Mouse (Mus musculus) gastrocnemius, postnatal 4 days (tissue): Measurements from ENCODE around the gene Gm43720. TPM values are rescaled to one million over a fixed set of nuclear protein-coding genes. Genes with fewer than 3 reads are reported as not detected.
"Not testable (repeated sequence)": the region's sequence is repeated elsewhere in the genome, so short reads cannot be mapped to it uniquely, and the experiment has no call there.

ENCODE experiments used
- DNase-seq, 2 experiments: peaks; one replicate each; pipeline ENCODE4 v3.0.0; 2021 to 2022; ENCODE audit warnings: low spot score in 2 of 2, mixed read lengths in 2 of 2
- total RNA-seq, 2 experiments: library from RNA; stranded (reverse); gene quantifications; 2 replicates each; pipeline ENCODE4 v1.2.3; 2021

Gene Gm43720
- total RNA-seq, 2 experiments from 2014 or later, result not detected

DNA sequence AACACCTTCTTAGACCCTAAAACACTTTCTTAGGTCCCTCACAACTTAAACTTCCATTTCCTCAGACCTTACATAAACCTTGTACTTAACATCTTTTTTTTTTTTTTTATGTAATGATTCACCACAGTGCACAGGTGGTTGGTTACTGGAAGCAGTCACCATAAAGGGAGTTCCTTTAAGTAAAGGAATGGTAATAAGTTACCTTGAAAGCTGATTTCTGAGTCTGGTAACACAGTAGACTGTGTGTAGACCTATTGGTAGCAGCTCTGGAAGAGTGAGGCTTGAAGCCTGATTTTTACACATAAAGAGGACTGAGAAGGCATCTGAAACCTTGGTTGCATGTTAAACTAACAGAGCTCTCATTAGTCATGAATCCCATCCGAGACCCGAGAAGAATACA, 59.9 kb downstream of the Gm43720 start:
- DNase-seq, result no peak

DNA sequence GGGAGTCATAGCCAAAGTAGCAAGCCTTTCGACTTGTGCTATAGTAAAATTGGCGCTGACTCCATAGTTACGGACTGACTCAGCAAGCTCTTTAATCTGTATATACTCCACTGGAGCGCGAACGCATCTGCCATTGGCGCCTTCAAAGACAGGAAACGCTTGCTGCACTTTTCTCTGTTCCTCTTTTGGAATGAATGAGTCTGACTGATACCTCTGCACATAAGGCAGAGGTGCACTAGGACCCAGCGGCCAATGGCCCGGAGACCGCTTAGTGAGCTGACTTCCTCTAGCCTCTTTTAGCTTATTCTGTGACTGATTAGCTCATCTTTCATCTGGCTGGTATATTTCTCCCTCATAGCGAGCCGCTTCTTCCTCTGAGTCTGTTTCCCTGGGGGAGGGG, 63.1 kb downstream of the Gm43720 start:
- DNase-seq, result not testable (repeated sequence)

Other genes with a start within 250 kb of the Gm43720 start
- not detected for gene Smok3c, start 226.8 kb downstream of the Gm43720 start, total RNA-seq
- 10 to 100 TPM; 18.7 to 19.4 TPM for gene Zkscan1, start 194.9 kb downstream of the Gm43720 start, total RNA-seq
- 10 to 100 TPM; 19.6 to 23.0 TPM for gene Zscan21, start 163.1 kb downstream of the Gm43720 start, total RNA-seq
- gene Zfp113, start 124.2 kb downstream of the Gm43720 start, total RNA-seq, result 10 to 100 TPM in 1 of 2 experiments, 1 to 10 TPM in 1; 9.9 to 10.3 TPM
- 100 to 1,000 TPM; 141 to 142 TPM for gene Cops6, start 118.9 kb downstream of the Gm43720 start, total RNA-seq
- 10 to 100 TPM; 22.1 to 24.1 TPM for gene Ap4m1, start 108.0 kb downstream of the Gm43720 start, total RNA-seq
- gene Mcm7, start 107.5 kb downstream of the Gm43720 start, total RNA-seq, result 10 to 100 TPM; 48.6 to 51.9 TPM
- 10 to 100 TPM; 31.0 to 33.6 TPM for gene Taf6, start 92.5 kb downstream of the Gm43720 start, total RNA-seq
- 10 to 100 TPM; 18.9 to 19.9 TPM for gene Cnpy4, start 92.5 kb downstream of the Gm43720 start, total RNA-seq
- 1 to 10 TPM; 5.6 to 5.7 TPM for gene Mblac1, start 85.6 kb downstream of the Gm43720 start, total RNA-seq
- 1 to 10 TPM; 2.3 to 2.4 TPM for gene Nxpe5, start 54.1 kb downstream of the Gm43720 start, total RNA-seq
- 10 to 100 TPM; 52.9 to 54.9 TPM for gene Lamtor4, start 24.5 kb downstream of the Gm43720 start, total RNA-seq
- 1 to 10 TPM; 8.0 to 9.5 TPM for gene BC037034, start 15.9 kb downstream of the Gm43720 start, total RNA-seq
- under 1 TPM; 0.36 to 0.69 TPM for gene Gal3st4, start 7.1 kb downstream of the Gm43720 start, total RNA-seq
- 1 to 10 TPM; 1.7 to 3.0 TPM for gene Gpc2, start within 50 bp of the Gm43720 start, total RNA-seq
- gene Stag3, start 282 bp upstream of the Gm43720 start, total RNA-seq, result 1 to 10 TPM in 1 of 2 experiments, under 1 TPM in 1; 0.54 to 1.4 TPM
- not detected for gene Pvrig, start 62.0 kb upstream of the Gm43720 start, total RNA-seq
- gene Zfp157, start 161.5 kb upstream of the Gm43720 start, total RNA-seq, result 10 to 100 TPM in 1 of 2 experiments, 1 to 10 TPM in 1; 8.9 to 10.7 TPM